In genomic region chr12:111360671-111361070, GRCm38 (mm10) we compare ENCODE assay signal across 14 mouse cellular contexts. TPM values are rescaled to one million over a fixed set of nuclear protein-coding genes. Genes with fewer than 3 reads are reported as not detected.
A peak's percentile ranks its signal among the peaks of the same experiment; 100 is the strongest.
DNase-seq lines count a peak whose midpoint lies in the region; ATAC-seq lines count a peak whose summit lies in the region.
"Had no signal": no experiment of that assay in that cellular context is flagged by ENCODE, and none has a peak within 500 bp of the region (broad histone marks: within the 10 kb centered on the region; RNA-seq: fewer than 3 reads in every experiment).

No protein-coding gene starts in this region.

- H3K4me3 ChIP-seq in limb, embryonic 12.5 days (replicated peaks): no peak overlapping the region
- no peak overlapping the region for H3K4me3 ChIP-seq in limb, embryonic 10.5 days
- H3K4me3 ChIP-seq: heart, adult 2 months had no signal

- H3K4me1 ChIP-seq in limb, embryonic 12.5 days (replicated peaks): peaks cover 55% of the 10 kb centered on the region
- H3K4me1 ChIP-seq in limb, embryonic 10.5 days: peaks cover 44% of the 10 kb centered on the region

- H3K27me3 ChIP-seq in limb, embryonic 12.5 days: 0 out of 2 replicates have a peak, but pooled peaks cover 6% of the 10 kb centered on the region
- H3K27me3 ChIP-seq in limb, embryonic 10.5 days (ENCODE audit: low read depth, poor library complexity, severe bottlenecking): no peaks in the 10 kb centered on the region

- H3K9ac ChIP-seq in limb, embryonic 12.5 days (replicated peaks): no peak overlapping the region

- ATAC-seq in limb, embryonic 12.5 days (ENCODE audit: insufficient number of reproducible peaks, insufficient read depth, low FRiP score, low TSS enrichment, low read depth): no peak; the same call in 1 of the 2 replicates
- ATAC-seq in cerebellum, adult (ENCODE audit: insufficient number of reproducible peaks, low FRiP score, low TSS enrichment): 0 out of 2 replicates have a peak, but pooled peaks have one; percentile 20

- 0 out of 2 replicates have a peak overlapping the region, but pooled peaks have one; percentile 29 for H3K4me2 ChIP-seq in limb, embryonic 12.5 days

- 67% methylated on average over 16 of the region's 16 CpGs for WGBS in limb, embryonic 12.5 days
- 88% methylated on average over 16 of the region's 16 CpGs for WGBS in limb, embryonic 10.5 days

- no peaks in the 10 kb centered on the region for H3K9me3 ChIP-seq in limb, embryonic 12.5 days
- no peaks in the 10 kb centered on the region for H3K9me3 ChIP-seq in limb, embryonic 10.5 days (replicated peaks)

- DNase-seq in limb, embryonic 10.5 days (ENCODE audit: low spot score): no peak
- DNase-seq in cerebellum, adult 9-11 months: peak; percentile 70
- DNase-seq in gonadal fat pad, adult 2 months (ENCODE audit: low read depth): peak; percentile 36
- DNase-seq in yolk sac, embryonic 10.5 days (ENCODE audit: low spot score): no peak
- no peak for DNase-seq in T-cell, adult 2 months (ENCODE audit: low spot score)
- DNase-seq: kidney, adult 9 months; lung, adult 18-20 months; midbrain, embryonic 14.5 days had no signal

- 0 out of 2 replicates have a peak, but pooled peaks cover 3% of the 10 kb centered on the region for H3K36me3 ChIP-seq in limb, embryonic 12.5 days
- no peaks in the 10 kb centered on the region for H3K36me3 ChIP-seq in limb, embryonic 10.5 days

- no peak overlapping the region for H3K27ac ChIP-seq in limb, embryonic 12.5 days
- H3K27ac ChIP-seq in limb, embryonic 10.5 days: no peak overlapping the region
- H3K27ac ChIP-seq: heart, adult 2 months had no signal

RNA-seq across cellular contexts. Expression of gene Cdc42bpb, which starts 16.8 kb away (rescaled TPM):
- polyA plus RNA-seq in limb, embryonic 12.5 days (2016; fragmentation: Nextera tagmentation; extraction: Ambion mirVana): 25.6 and 32.1 TPM in 2 replicates
- 30.4 and 32.0 TPM in 2 replicates for polyA plus RNA-seq in limb, embryonic 10.5 days (2016; fragmentation: Nextera tagmentation; extraction: Ambion mirVana)
- 162 and 170 TPM in 2 replicates for polyA plus RNA-seq in gonadal fat pad, adult 2 months (2012; rRNA removed)

RNA-seq across cellular contexts. Expression of gene Lbhd2, which starts 45.9 kb away (rescaled TPM):
- polyA plus RNA-seq in limb, embryonic 12.5 days (2016; fragmentation: Nextera tagmentation; extraction: Ambion mirVana): 4.4 and 6.7 TPM in 2 replicates
- not detected in 2 replicates for polyA plus RNA-seq in limb, embryonic 10.5 days (2016; fragmentation: Nextera tagmentation; extraction: Ambion mirVana)
- polyA plus RNA-seq in gonadal fat pad, adult 2 months (2012; rRNA removed): not detected in 2 replicates
- polyA plus RNA-seq: heart, adult 2 months; heart, postnatal 0 days; neural tube, embryonic 11.5 days; small intestine, adult 2 months had no signal

RNA-seq across cellular contexts. Expression of gene Exoc3l4, which starts 56.1 kb away (rescaled TPM):
- polyA plus RNA-seq in limb, embryonic 12.5 days (2016; fragmentation: Nextera tagmentation; extraction: Ambion mirVana): 5.6 and 7.1 TPM in 2 replicates
- polyA plus RNA-seq in limb, embryonic 10.5 days (2016; fragmentation: Nextera tagmentation; extraction: Ambion mirVana): 5.1 and 6.5 TPM in 2 replicates
- 26.9 and 29.2 TPM in 2 replicates for polyA plus RNA-seq in gonadal fat pad, adult 2 months (2012; rRNA removed)

Comparison
In these comparisons a context has a peak if more than half of its experiments do, and no peak if none do; other contexts are left out.
1. DNase-seq: peak in cerebellum, adult 9-11 months (single experiment) and gonadal fat pad, adult 2 months (single experiment); none in limb, embryonic 10.5 days (single experiment), yolk sac, embryonic 10.5 days (single experiment) and T-cell, adult 2 months (single experiment).